Mouse (Mus musculus): ENCODE results near the gene Wwox.

The Wwox gene

DNA sequence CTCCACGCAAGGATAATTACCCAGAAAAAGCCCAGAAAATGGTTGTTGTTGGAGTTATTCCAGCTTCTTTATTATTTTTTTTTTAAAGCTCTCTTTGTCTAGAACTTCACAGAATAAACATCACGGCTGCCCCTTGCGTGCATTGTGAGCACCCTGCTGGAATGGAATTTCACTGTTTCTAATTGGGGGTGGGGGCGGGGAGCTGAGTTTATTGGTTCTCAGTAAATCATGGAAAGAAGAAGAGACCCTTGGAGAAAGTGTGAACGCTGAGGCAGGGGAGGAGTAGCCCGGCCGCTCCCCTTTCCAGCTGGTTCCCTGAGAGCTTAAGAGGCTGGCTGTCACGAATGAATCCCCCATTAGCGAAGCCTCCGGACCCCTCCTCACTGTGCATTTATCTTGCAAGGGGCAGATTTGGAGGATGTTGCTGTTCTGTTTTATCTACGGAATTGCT, 436.7 kb downstream of the Wwox start:
- DNase-seq = peak; percentile 68

DNA sequence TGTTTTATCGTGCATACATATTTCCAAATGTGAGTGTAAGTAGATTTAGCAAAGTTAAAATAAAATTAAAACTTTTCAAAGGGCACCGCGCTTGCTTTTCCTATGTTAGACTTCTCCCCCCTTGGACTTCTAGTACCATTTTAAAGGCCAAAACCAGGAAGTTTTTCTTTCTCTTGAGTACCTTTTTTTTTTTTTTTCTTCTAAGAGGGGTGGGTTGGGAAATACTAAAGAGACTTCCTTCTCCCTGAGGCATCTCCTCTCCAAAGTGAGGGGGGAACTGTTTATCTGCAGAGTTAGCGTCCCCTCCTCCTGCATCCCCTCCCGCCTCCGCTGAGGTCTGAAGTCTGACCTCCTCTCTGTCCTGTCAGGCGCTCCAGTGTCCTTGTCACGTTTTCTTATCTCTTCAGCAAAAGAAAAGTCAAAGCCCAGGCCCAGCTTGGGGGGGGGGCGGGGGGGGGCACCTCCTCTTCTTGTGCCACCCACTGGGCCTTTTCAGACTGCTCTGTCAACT, 437.3 kb downstream of the Wwox start:
- no peak for DNase-seq

GRCm38 (mm10) chr8:114877234-114877633, 437.8 kb downstream of the Wwox start:
- no peak for DNase-seq

- no peak for DNase-seq
Observed at GRCm38 (mm10) chr8:114878449-114879276, 439.2 kb downstream of the Wwox start.

- DNase-seq = no peak
Observed at GRCm38 (mm10) chr8:114879277-114879568, 439.8 kb downstream of the Wwox start.

GRCm38 (mm10) chr8:114879678-114880077, 440.2 kb downstream of the Wwox start:
- no peak for DNase-seq

DNA sequence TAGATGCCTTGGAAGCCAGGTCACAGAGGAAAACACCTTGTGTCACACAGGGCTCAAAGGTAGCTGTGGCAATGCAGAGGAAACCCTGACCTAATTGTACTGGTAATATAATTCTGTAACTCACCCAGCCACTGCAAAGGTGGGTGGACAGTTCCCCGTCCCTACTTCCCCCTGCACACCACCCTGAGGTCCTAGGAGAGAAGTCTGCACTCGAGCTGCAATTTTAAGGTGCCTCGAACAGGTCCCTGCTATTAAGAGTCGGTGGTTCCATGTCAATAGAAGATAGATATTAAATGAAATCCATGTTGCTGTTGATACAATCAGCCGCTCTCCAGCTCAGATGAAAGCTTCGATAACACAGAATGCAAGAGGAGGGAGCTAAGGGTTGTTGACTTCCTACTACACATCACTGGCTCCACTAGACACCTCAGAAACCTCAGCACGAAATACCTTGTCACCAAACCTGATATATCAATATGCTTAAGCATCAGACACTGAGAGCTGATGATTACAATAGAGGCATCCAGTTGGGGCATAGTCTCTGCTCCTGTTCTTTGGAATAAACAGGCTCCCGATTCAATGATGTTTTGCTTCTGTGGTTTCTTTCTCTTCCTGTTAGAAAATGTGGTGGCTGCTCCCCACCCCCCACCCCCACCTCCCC, 441.1 kb downstream of the Wwox start:
- DNase-seq = no peak

DNA sequence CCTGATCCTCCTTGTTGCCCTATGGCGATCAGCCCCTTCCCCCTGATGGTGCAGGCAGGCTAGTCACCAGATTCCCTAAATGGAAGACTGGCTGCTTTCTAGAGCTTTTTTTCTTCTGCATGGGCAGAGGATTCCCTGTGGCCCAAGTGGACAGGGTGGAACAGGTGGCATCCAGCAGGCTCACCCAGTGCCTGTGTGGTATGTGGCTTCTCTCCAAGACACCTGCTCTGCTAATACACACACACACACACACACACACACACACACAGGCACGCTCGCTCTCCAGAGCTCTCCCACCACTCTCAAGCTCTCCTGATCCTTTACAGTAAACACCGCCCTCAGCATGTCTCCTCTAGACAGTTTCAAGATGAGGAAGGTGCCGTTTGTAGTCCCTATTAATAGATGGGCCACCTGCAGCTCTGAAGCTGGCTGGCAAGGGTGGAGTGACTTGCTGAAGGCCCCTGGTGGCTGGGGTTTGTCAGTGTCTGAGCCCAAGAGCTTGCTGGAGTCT, 442.5 kb downstream of the Wwox start:
- no peak for DNase-seq

GRCm38 (mm10) chr8:114882504-114882903, 443.0 kb downstream of the Wwox start:
- no peak for DNase-seq

- no peak for DNase-seq
Observed at GRCm38 (mm10) chr8:114882936-114883606, 443.6 kb downstream of the Wwox start.

DNA sequence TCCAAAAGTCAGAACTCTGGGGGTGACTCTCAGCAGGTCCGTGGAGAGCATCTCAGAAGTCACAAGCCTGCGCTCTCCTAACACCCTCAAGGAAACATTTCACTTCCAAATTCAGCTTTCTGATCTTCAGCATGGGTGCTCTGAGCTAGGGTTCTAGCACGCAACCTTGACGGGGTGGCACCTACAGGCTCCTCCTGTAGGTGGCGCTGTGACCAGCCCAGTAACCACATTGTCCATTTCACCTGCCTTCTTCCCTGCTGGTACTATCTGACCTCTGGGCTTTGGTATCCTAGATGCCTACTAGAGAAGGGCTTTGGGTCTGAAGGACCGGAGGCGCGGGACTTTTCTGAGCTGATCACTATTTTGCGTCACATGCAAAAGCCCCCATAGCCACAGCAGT, 444.5 kb downstream of the Wwox start:
- no peak for DNase-seq

DNA sequence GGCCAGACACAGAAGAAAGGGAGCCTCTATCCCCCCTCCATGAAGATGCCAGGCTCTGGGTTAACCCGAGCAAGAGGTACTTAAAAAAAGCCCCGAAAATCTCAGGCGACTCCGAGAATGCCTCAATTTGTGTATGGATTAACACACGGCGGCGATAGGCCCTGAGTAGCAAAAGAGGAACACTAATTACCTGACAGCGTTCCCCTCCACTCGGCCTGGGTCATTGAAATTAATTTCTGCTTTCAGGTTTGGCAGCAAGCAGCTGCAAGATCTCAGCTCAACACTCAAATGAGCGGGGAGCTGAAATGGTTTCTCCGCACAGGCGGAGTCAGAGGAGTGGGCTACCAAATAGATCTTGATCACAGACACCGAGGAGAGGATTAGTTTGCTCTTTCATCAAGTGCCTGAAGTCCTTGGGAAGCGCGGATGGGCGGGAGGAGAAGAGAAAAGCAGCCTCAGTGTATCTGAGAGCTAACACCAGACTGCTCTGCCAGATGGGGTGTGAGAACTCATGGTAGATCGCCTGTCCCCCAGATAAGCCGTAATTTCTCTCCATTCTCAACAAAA, 445.7 kb downstream of the Wwox start:
- peak; percentile 44 for DNase-seq

- no peak for DNase-seq
Observed at GRCm38 (mm10) chr8:114888388-114888787, 448.9 kb downstream of the Wwox start.

DNA sequence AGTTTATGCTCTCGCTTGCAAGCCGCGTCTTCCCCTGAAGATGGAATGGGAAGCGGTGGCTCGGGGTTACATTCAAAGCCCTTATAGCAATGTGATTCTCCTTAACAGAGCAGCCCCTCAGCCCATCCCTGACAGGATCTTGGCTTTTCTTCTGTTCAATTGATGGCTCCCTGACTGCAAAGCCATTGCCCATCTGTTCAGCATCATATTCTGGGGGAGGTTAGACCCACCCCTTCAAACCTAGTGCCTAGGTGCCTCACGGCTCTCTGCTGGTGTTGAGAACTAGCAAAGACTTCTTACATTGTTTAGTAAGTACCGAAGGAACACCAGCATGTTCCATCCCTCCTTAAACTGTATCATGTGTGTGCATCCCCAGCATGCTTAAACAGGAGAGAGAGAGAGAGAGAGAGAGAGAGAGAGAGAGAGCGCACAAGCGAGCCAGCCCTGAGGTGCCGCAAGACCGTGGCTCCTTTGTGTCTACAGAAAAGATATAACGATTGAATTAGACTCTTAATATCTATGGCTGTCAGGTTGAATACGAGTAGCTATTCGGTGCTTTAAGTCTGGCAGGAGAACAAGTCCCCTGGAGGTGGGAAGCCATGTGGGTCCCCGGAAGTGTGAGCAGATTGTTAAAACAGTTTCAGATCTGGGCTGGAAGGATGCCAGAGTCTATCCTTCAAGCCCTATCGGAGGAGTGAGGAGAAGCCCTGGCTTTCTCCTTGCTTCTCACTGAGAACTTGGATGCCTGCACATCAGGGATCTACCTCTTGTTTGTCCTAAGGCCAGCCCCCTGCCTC, 450.3 kb downstream of the Wwox start:
- DNase-seq = no peak

DNA sequence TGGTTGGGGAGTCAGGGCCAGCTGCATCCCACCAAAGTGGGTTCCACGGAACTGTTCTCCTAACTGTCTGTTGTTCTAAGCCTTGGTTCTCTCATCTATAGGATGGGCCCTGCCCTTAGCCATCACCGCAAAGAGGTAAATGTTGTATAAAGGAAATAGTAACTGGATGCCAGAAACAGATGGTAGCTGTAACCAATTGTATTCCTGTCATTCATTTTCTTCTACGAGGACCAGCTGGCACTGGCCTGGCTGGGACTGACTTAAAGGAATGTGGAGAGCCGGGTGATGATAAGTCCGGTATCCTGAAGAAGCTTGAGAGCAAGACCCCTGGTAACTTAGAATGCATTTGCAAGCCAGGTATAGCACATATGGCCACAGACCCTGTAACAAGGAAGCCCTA, 451.0 kb downstream of the Wwox start:
- no peak for DNase-seq

GRCm38 (mm10) chr8:114891252-114891651, 451.8 kb downstream of the Wwox start:
- DNase-seq = no peak

GRCm38 (mm10) chr8:114897432-114897831, 458.0 kb downstream of the Wwox start:
- no peak for DNase-seq

GRCm38 (mm10) chr8:114899157-114899556, 459.7 kb downstream of the Wwox start:
- DNase-seq = peak; percentile 54

GRCm38 (mm10) chr8:114902584-114902983, 463.1 kb downstream of the Wwox start:
- no peak for DNase-seq

GRCm38 (mm10) chr8:114908086-114908485, 468.6 kb downstream of the Wwox start:
- DNase-seq = no peak

- DNase-seq = no peak
Observed at GRCm38 (mm10) chr8:114908589-114908988, 469.1 kb downstream of the Wwox start.

- no peak for DNase-seq
Observed at GRCm38 (mm10) chr8:114909146-114909545, 469.7 kb downstream of the Wwox start.
